Mouse (Mus musculus) adrenal gland (tissue): ENCODE measurements around the gene Cyp4f17.
"Not testable (repeated sequence)": the region's sequence is repeated elsewhere in the genome, so short reads cannot be mapped to it uniquely, and the experiment has no call there.

Experiments used
- intact Hi-C: fragments of 180-260 bp; cut with DNase I; formaldehyde crosslinking; loops from one replicate; pipeline ENCODE4 v1.15.1; 2025

Gene Cyp4f17

DNA sequence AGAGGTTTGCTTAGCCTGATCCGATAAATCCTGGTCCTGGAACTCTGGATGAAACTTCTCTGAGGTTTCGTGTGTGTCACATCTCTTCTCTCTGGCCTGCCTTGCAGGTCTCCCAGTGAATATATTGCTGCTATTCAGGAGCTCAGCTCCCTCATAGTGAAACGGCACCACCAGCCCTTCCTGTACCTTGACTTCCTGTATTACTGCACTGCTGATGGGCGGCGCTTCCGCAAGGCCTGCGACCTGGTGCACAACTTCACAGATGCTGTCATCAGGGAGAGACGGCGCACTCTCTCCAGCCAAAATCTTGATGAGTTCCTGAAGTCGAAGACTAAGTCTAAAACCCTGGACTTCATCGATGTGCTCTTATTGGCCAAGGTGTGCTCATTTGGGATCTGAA lies 18.0 kb downstream of the Cyp4f17 start:
- intact Hi-C loops = no loop called here

GRCm38 (mm10) chr17:32526341-32526740 lies 20.5 kb downstream of the Cyp4f17 start:
- intact Hi-C loops = not testable (repeated sequence)

DNA sequence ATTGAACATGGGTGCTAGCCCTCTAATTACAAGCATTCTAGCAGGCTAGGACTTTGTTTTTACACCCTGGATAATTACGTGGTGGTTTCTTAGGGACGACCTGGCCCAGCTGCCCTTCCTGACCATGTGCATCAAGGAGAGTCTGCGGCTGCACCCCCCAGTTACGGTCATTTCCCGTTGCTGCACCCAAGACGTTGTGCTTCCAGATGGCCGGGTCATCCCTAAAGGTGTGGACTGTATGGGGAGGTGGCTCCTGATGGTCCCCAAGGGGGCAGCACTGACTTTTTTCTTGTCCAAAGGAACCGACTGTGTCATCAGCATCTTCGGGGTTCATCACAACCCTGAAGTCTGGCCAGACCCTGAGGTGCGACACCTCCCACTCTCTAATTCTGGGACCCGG lies 21.9 kb downstream of the Cyp4f17 start:
- intact Hi-C loops = no loop called here

DNA sequence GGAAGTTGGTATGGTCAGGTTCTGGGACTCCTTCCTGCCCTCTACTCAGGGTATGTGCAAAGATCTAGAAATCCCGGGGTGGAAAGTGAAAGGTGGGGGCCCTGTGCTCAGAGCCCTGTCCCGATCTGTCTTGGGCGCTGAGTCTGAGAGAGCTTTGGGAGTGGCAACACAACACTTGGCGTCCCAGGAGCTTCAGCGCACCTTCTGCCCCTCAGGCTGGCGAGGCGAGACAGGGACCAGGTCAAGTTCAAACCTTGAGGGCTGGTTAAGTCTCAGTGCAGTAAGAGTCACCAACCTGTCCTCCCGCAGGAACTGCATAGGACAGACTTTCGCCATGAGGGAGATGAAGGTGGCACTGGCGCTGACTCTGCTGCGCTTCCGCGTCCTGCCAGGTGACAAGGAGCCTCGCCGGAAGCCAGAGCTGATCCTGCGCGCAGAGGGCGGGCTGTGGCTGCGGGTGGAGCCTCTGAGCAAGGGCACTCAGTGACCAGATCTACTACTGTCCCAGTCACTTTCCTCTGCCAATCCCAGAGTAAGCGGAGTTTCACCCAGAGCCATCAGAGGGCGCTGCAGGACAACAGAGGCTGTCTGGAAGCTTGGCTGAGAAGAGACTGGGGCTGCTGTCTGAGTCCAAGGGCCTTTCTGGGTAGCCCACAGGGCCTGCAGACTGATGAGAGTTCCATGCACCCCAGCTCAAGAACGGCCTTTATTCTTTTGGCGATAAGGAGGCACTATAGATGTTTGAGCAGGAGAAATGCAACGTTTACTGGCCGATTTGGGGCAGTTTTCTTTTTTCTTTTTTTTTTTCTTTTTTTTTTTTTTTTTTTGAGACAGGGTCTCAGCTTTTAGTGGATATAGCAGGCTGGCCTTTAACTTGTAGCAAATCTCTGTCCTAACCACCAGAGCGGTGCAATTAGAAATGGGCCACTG lies 22.8 kb downstream of the Cyp4f17 start:
- intact Hi-C loops = no loop called here

DNA sequence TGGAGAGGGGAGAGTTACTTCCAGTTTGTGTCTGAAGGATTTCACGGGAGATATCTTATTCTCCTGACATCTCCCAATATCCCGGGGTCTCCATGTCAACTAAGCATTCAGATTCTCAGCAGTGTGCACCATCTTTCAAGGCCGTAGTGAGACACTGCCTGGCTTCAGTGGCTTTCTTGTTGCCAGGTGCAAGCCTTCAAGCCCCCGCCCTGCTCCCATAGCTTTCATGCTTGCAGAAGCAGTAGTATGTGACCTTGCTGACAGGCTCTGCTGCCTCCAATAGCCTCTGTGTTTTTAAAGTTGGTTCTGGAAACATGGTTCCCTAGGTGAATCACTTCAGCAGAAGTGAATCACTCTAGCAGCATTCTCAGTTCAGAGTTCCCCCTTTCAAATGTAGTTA lies 26.5 kb downstream of the Cyp4f17 start:
- intact Hi-C loops = not testable (repeated sequence)

GRCm38 (mm10) chr17:32534068-32534467 lies 28.2 kb downstream of the Cyp4f17 start:
- intact Hi-C loops = no loop called here

DNA sequence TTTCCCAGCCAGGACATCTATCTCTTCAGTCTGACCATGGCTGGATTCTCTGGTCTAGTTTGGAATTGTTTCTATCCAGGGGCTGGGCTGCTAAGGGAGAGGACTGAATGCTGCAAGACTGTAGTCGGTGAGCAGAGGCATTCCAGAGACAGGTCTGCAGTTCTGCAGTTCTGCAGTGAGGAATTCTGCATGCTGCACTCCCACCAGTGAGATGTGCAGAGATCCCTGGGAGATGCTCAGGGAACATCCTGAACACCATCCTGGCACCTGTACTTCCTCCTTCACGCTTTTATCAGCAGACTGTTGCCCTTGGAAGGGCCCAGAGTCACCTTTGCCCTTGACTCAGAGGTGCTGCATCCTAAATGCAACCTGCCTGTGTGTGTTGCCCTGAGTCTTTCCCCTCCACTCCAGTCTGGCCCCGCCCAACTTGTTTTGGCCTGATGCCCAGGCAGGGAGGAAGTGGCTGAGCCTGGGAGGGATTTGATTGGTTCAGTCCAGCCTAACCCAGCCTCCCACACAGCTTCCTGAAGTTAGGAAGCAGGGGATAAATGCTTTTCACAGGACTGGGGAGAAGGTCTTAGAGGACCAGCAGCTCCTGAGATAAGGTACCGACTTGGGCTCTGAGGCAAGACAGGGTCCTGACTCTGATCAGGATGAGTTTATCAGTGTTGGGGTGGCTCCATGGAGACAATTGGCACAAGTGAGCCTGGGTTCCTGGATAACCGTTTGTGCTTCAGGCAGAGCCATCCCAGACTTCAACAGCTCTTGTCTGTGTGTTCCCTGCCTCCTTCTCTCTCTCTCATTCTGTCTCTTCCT lies 30.4 kb downstream of the Cyp4f17 start, which contains the start of gene Cyp4f16:
TSS of gene Cyp4f16 (plus strand) at position 508 of the 816 bp plus-strand sequence.
- intact Hi-C loops = not testable (repeated sequence)

DNA sequence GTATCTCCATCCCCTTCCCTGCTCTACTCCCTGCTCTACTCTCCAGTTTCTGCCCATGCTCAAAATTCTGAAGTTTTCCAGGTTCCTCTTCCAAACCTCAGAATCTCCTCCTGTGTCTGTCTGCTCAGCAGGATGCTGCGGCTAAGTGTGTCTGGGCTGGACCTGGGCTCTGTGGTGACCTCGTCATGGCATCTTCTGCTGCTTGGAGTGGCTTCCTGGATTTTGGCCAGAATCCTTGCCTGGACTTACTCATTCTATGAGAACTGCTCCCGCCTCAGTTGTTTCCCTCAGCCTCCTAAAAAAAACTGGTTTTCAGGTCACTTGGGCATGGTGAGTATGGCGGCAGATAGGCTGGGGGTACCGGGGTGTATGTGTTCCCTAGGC lies 31.0 kb downstream of the Cyp4f17 start:
- intact Hi-C loops = no loop called here

DNA sequence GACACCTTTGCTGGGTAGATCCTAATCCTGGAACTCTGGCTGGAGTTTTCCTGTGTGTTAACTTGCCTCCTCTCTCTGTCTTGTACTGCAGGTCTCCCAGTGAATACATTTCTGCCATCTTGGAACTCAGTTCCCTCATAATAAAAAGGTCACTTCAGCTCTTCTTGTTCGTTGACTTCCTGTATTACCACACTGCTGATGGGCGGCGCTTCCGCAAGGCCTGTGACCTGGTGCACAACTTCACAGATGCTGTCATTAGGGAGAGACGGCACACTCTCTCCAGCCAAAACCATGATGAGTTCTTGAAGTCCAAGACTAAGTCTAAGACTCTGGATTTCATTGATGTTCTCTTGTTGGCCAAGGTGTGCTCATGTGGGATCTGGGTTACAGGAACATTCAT lies 38.9 kb downstream of the Cyp4f17 start:
- intact Hi-C loops = loop anchor here (5.0 kb wide), 1 partner anchor 88 kb away; no protein-coding TSS in a partner anchor

GRCm38 (mm10) chr17:32550377-32550776 lies 44.5 kb downstream of the Cyp4f17 start:
- intact Hi-C loops = loop anchor here (5.0 kb wide), 1 partner anchor 132 kb away; no protein-coding TSS in a partner anchor

DNA sequence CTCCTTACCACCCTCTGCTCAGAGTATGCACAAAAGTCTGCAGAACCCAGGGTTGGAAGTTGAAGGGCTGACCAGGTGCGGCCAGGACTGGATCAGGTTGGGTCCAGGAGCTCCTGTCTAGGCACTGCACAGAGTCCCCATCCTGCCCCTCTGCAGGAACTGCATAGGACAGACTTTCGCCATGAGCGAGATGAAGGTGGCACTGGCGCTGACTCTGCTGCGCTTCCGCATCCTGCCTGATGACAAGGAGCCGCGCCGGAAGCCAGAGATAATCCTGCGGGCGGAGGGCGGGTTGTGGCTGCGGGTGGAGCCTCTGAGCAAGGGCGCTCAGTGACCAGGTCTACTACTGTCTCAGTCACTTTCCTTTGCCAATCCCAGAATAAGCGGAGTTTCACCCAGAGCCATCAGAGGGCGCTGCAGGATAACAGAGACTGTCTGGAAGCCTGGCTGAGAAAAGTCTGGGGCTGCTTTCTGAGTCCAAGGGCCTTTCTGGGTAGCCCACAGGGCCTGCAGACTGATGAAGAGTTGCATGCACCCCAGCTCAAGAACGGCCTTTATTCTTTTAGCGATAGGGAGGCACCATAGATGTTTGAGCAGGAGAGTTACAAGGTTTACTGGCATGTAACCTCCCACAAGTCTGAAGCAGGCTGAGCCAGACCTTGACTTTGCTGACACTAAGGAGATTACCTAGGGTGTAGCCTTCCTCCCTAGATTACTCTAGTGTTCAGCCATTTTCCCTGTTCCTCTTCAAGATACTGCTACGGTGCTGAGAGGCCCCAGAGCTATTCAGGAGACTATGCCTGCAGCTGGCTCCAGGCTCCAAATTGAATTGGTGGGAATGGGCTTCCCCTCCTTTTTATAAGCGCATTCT lies 45.3 kb downstream of the Cyp4f17 start:
- intact Hi-C loops = loop anchor here (5.0 kb wide), 1 partner anchor 131 kb away; no protein-coding TSS in a partner anchor

DNA sequence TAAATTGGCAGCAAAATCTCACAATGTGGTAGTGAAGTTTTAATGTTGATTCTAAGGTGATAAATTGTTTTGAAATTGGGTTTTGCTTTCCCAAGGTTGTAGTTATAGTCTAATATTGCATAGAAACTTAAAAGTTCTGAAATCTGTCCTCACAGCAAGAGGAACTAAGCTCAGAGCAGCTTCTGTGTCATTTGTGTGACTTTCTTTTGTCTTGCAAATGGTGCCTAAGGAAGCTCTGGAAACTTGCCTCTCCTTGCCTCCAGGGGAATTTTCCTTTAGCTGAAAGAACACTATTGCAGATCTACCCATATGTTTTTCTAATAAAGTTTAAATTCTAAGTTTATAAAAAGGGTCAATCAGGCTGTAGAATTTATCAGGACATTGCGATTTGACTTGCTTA lies 47.2 kb downstream of the Cyp4f17 start:
- intact Hi-C loops = loop anchor here (5.0 kb wide), 1 partner anchor 129 kb away; no protein-coding TSS in a partner anchor

- intact Hi-C loops = loop anchor here (5.0 kb wide), 1 partner anchor 128 kb away; no protein-coding TSS in a partner anchor
Observed at GRCm38 (mm10) chr17:32554368-32554767, 48.5 kb downstream of the Cyp4f17 start.

GRCm38 (mm10) chr17:32563301-32563700 lies 57.5 kb downstream of the Cyp4f17 start:
- intact Hi-C loops = not testable (repeated sequence)

- intact Hi-C loops = not testable (repeated sequence)
Observed at GRCm38 (mm10) chr17:32573286-32573685, 67.4 kb downstream of the Cyp4f17 start.

GRCm38 (mm10) chr17:32577496-32578186 lies 71.8 kb downstream of the Cyp4f17 start:
- intact Hi-C loops = no loop called here
